Mouse (Mus musculus) ES-Bruce4 (cell line): Measurements from ENCODE around the gene Gm8094. TPM values are rescaled to one million over a fixed set of nuclear protein-coding genes. Genes with fewer than 3 reads are reported as not detected.
"Not testable (repeated sequence)": the region's sequence is repeated elsewhere in the genome, so short reads cannot be mapped to it uniquely, and the experiment has no call there.

ENCODE experiments used
- H3K27ac ChIP-seq: 2 replicates; pipeline ENCODE4 v1.5.1; 2012; ENCODE audit warnings: low read length, inconsistent platforms; ENCODE audit not compliant: insufficient read depth
- H3K27me3 ChIP-seq: 2 replicates; pipeline ENCODE4 v1.6.1; 2012; ENCODE audit warnings: mild to moderate bottlenecking, low read length, inconsistent platforms; ENCODE audit not compliant: control insufficient read depth, poor library complexity, insufficient read depth, severe bottlenecking
- H3K36me3 ChIP-seq: 2 replicates; pipeline ENCODE4 v1.6.1; 2012; ENCODE audit warnings: inconsistent platforms, mild to moderate bottlenecking, low read length, moderate library complexity; ENCODE audit not compliant: control insufficient read depth, poor library complexity, insufficient read depth, severe bottlenecking
- H3K4me1 ChIP-seq: one replicate; pipeline ENCODE4 v1.8.1; 2011; ENCODE audit warnings: low read length; ENCODE audit not compliant: control insufficient read depth, insufficient read depth
- H3K4me3 ChIP-seq: 2 replicates; pipeline ENCODE4 v1.5.1; 2011; ENCODE audit warnings: low read depth, mild to moderate bottlenecking, low read length
- H3K9ac ChIP-seq: 2 replicates; pipeline ENCODE4 v1.6.1; 2012; ENCODE audit warnings: low read depth, mild to moderate bottlenecking, inconsistent platforms; ENCODE audit not compliant: poor library complexity, severe bottlenecking
- H3K9me3 ChIP-seq: replicated peaks from 2 replicates; pipeline ENCODE4 v1.6.1; 2012; ENCODE audit warnings: mild to moderate bottlenecking, low read length, inconsistent platforms; ENCODE audit not compliant: control insufficient read depth, poor library complexity, insufficient read depth, severe bottlenecking
- polyA plus RNA-seq: library from polyadenylated mRNA; stranded (reverse); fragments of >200 nt; gene quantifications from 2 replicates; pipeline ENCODE4 v1.2.4, GENCODE M21; 2011; ENCODE audit warnings: low read depth; ENCODE audit not compliant: missing spikeins, insufficient read depth, insufficient read length

Gene Gm8094
- polyA plus RNA-seq, result not detected in 2 replicates

GRCm38 (mm10) chr14:43076543-43076942 lies at the start of gene Gm8094:
Gm8094 (minus strand) TSS chr14:43076643.
- not testable (repeated sequence) for H3K27ac ChIP-seq, H3K27me3 ChIP-seq

GRCm38 (mm10) chr14:43119673-43120072 lies 43.2 kb upstream of the Gm8094 start:
- not testable (repeated sequence) for H3K9ac ChIP-seq, H3K27ac ChIP-seq, H3K9me3 ChIP-seq, H3K36me3 ChIP-seq, H3K4me3 ChIP-seq, H3K4me1 ChIP-seq, H3K27me3 ChIP-seq

More at GRCm38 (mm10) chr14:43076543-43076942, at the start of gene Gm8094:
- not testable (repeated sequence) for H3K9me3 ChIP-seq, H3K4me1 ChIP-seq, H3K4me3 ChIP-seq, H3K9ac ChIP-seq, H3K36me3 ChIP-seq

- not testable (repeated sequence) for H3K27me3 ChIP-seq
Observed at GRCm38 (mm10) chr14:43100301-43100700, 23.9 kb upstream of the Gm8094 start, which contains the start of gene Gm8104. Gm8104 (plus strand) TSS chr14:43100601.

GRCm38 (mm10) chr14:43089103-43089919 lies 12.9 kb upstream of the Gm8094 start:
- not testable (repeated sequence) for H3K9ac ChIP-seq, H3K9me3 ChIP-seq, H3K27ac ChIP-seq, H3K4me3 ChIP-seq, H3K27me3 ChIP-seq, H3K36me3 ChIP-seq, H3K4me1 ChIP-seq

More at GRCm38 (mm10) chr14:43100301-43100700, 23.9 kb upstream of the Gm8094 start, which contains the start of gene Gm8104:
- H3K4me1 ChIP-seq, H3K9me3 ChIP-seq, H3K36me3 ChIP-seq, H3K4me3 ChIP-seq, H3K27ac ChIP-seq, H3K9ac ChIP-seq: not testable (repeated sequence)

GRCm38 (mm10) chr14:43084936-43085730 lies 8.7 kb upstream of the Gm8094 start:
- not testable (repeated sequence) for H3K4me1 ChIP-seq, H3K9ac ChIP-seq, H3K27me3 ChIP-seq, H3K27ac ChIP-seq, H3K9me3 ChIP-seq, H3K4me3 ChIP-seq, H3K36me3 ChIP-seq

- H3K27ac ChIP-seq, H3K27me3 ChIP-seq: not testable (repeated sequence)
Observed at GRCm38 (mm10) chr14:43060179-43060578, 16.3 kb downstream of the Gm8094 start.

GRCm38 (mm10) chr14:43058063-43058462 lies 18.4 kb downstream of the Gm8094 start:
- H3K27me3 ChIP-seq, H3K27ac ChIP-seq, H3K4me1 ChIP-seq, H3K4me3 ChIP-seq, H3K36me3 ChIP-seq, H3K9ac ChIP-seq, H3K9me3 ChIP-seq: not testable (repeated sequence)

More at GRCm38 (mm10) chr14:43060179-43060578, 16.3 kb downstream of the Gm8094 start:
- H3K9me3 ChIP-seq, H3K4me3 ChIP-seq, H3K9ac ChIP-seq, H3K4me1 ChIP-seq, H3K36me3 ChIP-seq: not testable (repeated sequence)

Other genes starting within 250 kb of the Gm8094 start
- not detected in 2 replicates for gene Gm21977, start 223.2 kb downstream of the Gm8094 start, polyA plus RNA-seq
- not detected in 2 replicates for gene Gm8082, start 83.0 kb downstream of the Gm8094 start, polyA plus RNA-seq
- not detected in 2 replicates for gene Gm10376, start 61.0 kb downstream of the Gm8094 start, polyA plus RNA-seq
- not detected in 2 replicates for gene Gm8104, start 24.0 kb upstream of the Gm8094 start, polyA plus RNA-seq
- not detected in 2 replicates for gene Gm7233, start 103.2 kb upstream of the Gm8094 start, polyA plus RNA-seq
- gene Gm8122, start 158.7 kb upstream of the Gm8094 start, polyA plus RNA-seq, result not detected in 2 replicates
- not detected in 2 replicates for gene Gm8126, start 182.0 kb upstream of the Gm8094 start, polyA plus RNA-seq
- 0.60 and 0.82 TPM in 2 replicates for gene Gm9732, start 198.4 kb upstream of the Gm8094 start, polyA plus RNA-seq
- gene Gm8127, start 217.2 kb upstream of the Gm8094 start, polyA plus RNA-seq, result not detected in 2 replicates